Mouse (Mus musculus) neural tube, embryonic 13.5 days (tissue): Measurements from ENCODE around the gene Cdk12. TPM values are rescaled to one million over a fixed set of nuclear protein-coding genes. Genes with fewer than 3 reads are reported as not detected.
"Not testable (repeated sequence)": the region's sequence is repeated elsewhere in the genome, so short reads cannot be mapped to it uniquely, and the experiment has no call there.

Experiments used
- ATAC-seq: fragments of 200-750 bp; cut with Nextera tagmentation; 2 replicates; pipeline ENCODE4 v1.8.0; 2017; ENCODE audit warnings: low read depth, mild to moderate bottlenecking, moderate TSS enrichment, moderate library complexity
- H3K27ac ChIP-seq: fragments of 300-500 bp; sonication (generic); replicated peaks from 2 replicates; pipeline ENCODE4 v1.5.1; 2015; ENCODE audit warnings: moderate library complexity, mild to moderate bottlenecking, inconsistent platforms
- H3K27me3 ChIP-seq: fragments of 300-500 bp; sonication (generic); 2 replicates; pipeline ENCODE4 v1.6.1; 2015; ENCODE audit warnings: mild to moderate bottlenecking, inconsistent platforms
- H3K36me3 ChIP-seq: fragments of 300-500 bp; sonication (generic); 2 replicates; pipeline ENCODE4 v1.6.1; 2015; ENCODE audit warnings: mild to moderate bottlenecking, inconsistent platforms
- H3K4me1 ChIP-seq: fragments of 300-500 bp; sonication (generic); replicated peaks from 2 replicates; pipeline ENCODE4 v1.6.1; 2015; ENCODE audit warnings: inconsistent platforms
- H3K4me2 ChIP-seq: fragments of 300-500 bp; sonication (generic); 2 replicates; pipeline ENCODE4 v1.6.1; 2015; ENCODE audit warnings: inconsistent platforms, mild to moderate bottlenecking, moderate library complexity
- H3K4me3 ChIP-seq: fragments of 300-500 bp; sonication (generic); 2 replicates; pipeline ENCODE4 v1.5.1; 2015; ENCODE audit warnings: mild to moderate bottlenecking, inconsistent platforms
- H3K9ac ChIP-seq: fragments of 300-500 bp; sonication (generic); 2 replicates; pipeline ENCODE4 v1.6.1; 2015; ENCODE audit warnings: moderate library complexity, mild to moderate bottlenecking, inconsistent platforms
- H3K9me3 ChIP-seq: fragments of 300-500 bp; sonication (generic); 2 replicates; pipeline ENCODE4 v1.6.1; 2016; ENCODE audit warnings: inconsistent platforms
- WGBS: fragments of 180-500 bp; shearing (Covaris S2); methylation state at CpG from one replicate; pipeline ENCODE4 v1.1.7; 2015; 5-methylcytosine and 5-hydroxymethylcytosine counted together
- polyA plus RNA-seq: library from polyadenylated mRNA; unstranded; fragments of >200 nt; fragmentation: Nextera tagmentation; extraction: Ambion mirVana; gene quantifications from 2 replicates; pipeline ENCODE4 v1.2.1, GENCODE M21; 2015

Cdk12 gene
- polyA plus RNA-seq, 1 experiment from 2014 or later = 9.6 TPM

DNA sequence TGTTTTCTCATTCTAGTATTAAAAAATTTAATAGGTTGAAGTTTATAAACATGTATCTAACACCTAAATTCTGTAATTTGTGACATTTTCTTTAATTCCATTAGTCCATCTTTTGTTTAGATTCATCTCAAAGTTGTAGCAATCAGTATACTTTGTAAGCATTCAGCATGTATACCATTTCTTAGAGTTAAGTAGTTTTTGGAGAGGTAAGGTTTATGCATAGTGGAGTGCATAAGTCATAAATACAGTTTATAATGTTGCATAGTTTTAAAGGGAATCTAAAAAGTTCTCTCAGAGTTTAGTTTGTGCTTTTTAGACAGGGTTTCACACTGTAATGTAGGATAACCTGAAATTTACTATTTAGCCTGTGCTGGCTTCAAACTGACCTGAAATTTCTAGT, 2.6 kb downstream of the Cdk12 start:
- H3K9ac ChIP-seq = peak overlapping the region; percentile 26; the same call in 1 of the 2 replicates
- no peak overlapping the region for H3K27ac ChIP-seq
- H3K4me2 ChIP-seq = peak overlapping the region; percentile 96
- no peaks in the 10 kb centered on the region for H3K27me3 ChIP-seq
- no peaks in the 10 kb centered on the region for H3K9me3 ChIP-seq
- peaks cover 42% of the 10 kb centered on the region for H3K4me1 ChIP-seq
- peak overlapping the region; percentile 24 for H3K4me3 ChIP-seq
- ATAC-seq = no peak
- H3K36me3 ChIP-seq = peaks cover 26% of the 10 kb centered on the region

DNA sequence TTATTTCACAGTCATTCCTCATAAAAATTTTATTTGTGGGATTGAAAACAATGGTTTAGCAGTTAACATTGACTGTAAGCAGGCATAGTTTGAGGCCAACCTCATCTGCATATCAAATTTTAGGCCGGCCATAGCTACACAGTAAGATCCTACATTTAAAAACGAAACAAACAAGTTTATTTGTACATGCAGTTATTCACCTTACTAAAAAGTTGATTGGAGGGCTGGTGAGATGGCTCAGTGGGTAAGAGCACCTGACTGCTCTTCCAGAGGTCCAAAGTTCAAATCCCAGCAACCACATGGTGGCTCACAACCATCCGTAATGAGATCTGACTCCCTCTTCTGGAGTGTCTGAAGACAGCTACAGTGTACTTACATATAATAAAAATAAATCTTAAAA, 3.4 kb downstream of the Cdk12 start:
- H3K9me3 ChIP-seq, H3K9ac ChIP-seq, ATAC-seq, H3K27me3 ChIP-seq, H3K27ac ChIP-seq: not testable (repeated sequence)
- H3K4me2 ChIP-seq = peak overlapping the region; percentile 96
- peaks cover 34% of the 10 kb centered on the region for H3K36me3 ChIP-seq
- WGBS = 90% methylated on average over 3 of the region's 3 CpGs
- peaks cover 42% of the 10 kb centered on the region for H3K4me1 ChIP-seq
- peak overlapping the region; percentile 24 for H3K4me3 ChIP-seq

DNA sequence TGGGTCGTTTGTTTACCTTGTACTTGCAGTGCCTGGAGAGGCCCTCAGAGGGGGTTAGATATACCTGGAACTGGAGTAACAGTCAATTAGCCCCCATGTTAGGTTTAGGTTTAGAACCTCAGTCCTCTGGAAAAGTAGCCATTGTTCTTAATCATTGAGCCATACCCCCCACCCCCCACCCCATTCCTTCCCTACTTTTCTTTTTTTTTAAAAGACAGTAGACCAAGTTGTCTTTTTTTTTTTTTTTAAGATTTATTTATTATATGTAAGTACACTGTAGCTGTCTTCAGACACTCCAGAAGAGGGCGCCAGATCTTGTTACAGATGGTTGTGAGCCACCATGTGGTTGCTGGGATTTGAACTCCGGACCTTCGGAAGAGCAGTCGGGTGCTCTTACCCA, 6.8 kb downstream of the Cdk12 start:
- not testable (repeated sequence) for H3K9me3 ChIP-seq, H3K27ac ChIP-seq, H3K9ac ChIP-seq, ATAC-seq, H3K4me2 ChIP-seq, H3K27me3 ChIP-seq, H3K4me3 ChIP-seq
- H3K4me1 ChIP-seq = peaks cover 30% of the 10 kb centered on the region
- peaks cover 59% of the 10 kb centered on the region for H3K36me3 ChIP-seq
- WGBS = 91% methylated on average over 4 of the region's 5 CpGs

DNA sequence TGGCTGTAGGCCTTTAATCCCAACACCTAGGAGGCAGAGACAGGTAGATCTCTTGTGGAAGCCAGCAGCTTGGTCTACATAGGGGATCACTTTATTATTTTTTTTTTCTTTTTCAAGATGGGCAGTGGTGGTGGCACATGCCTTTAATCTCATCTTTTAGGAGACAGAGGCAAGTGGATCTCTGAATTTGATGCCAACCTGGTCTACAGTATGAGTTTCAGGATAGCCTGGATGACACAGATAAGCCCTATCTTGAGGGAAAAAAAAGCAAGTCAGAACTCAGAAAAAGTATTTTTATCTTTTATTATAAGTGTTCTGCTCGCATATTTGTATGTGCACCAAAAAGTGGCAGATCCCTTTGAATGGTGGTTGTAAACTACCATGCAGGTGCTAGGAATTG, 10.5 kb downstream of the Cdk12 start:
- H3K4me1 ChIP-seq = peaks cover 2% of the 10 kb centered on the region; the same call in 1 of the 2 replicates
- no peak for ATAC-seq
- H3K27ac ChIP-seq = no peak overlapping the region
- no peaks in the 10 kb centered on the region for H3K9me3 ChIP-seq
- peaks cover 69% of the 10 kb centered on the region for H3K36me3 ChIP-seq
- WGBS = 89% methylated on average over 1 of the region's 1 CpGs
- no peak overlapping the region for H3K4me3 ChIP-seq
- no peak overlapping the region for H3K4me2 ChIP-seq
- H3K9ac ChIP-seq = no peak overlapping the region
- no peaks in the 10 kb centered on the region for H3K27me3 ChIP-seq

DNA sequence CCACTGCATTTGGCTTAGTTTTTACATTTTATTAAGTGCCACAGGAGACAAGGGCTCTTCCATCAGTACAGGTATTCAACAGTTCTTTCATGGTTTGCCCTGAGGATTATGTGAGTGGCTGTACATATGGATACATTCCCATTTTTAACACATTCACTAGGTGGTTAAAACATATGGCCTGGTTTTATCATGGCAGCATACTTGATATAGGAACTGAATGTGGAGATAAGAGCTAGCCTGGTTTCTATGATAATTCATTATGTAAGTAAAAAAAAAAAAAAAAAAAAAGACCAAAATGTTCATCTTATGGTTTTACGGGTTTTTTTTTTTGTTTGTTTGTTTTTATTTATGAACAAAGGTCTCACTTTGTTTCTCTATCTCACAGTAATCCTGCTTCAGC, 23.5 kb downstream of the Cdk12 start:
- no peak for ATAC-seq
- H3K36me3 ChIP-seq = peaks cover 80% of the 10 kb centered on the region
- no peaks in the 10 kb centered on the region for H3K27me3 ChIP-seq
- no peak overlapping the region for H3K27ac ChIP-seq
- 94% methylated on average over 1 of the region's 1 CpGs for WGBS
- no peaks in the 10 kb centered on the region for H3K4me1 ChIP-seq
- H3K4me3 ChIP-seq = no peak overlapping the region
- no peak overlapping the region for H3K9ac ChIP-seq
- no peak overlapping the region for H3K4me2 ChIP-seq
- H3K9me3 ChIP-seq = no peaks in the 10 kb centered on the region

DNA sequence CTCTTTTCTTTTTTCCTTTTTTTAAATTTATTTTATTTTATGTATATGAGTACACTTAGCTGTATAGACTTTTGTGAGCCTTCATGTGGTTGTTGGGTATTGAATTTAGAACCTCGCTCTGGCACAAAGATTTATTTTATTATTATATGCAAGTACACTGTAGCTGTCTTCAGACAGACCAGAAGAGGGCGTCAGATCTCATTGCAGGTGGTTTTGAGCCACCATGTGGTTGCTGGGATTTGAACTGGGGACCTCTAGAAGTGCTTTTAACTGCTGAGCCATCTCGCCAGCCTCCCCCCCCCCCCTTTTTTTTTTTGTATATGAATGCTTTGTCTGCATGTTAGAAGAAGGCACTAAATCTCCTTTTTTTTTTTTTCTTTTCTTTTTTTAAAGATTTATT, 35.6 kb downstream of the Cdk12 start:
- peaks cover 76% of the 10 kb centered on the region for H3K36me3 ChIP-seq

DNA sequence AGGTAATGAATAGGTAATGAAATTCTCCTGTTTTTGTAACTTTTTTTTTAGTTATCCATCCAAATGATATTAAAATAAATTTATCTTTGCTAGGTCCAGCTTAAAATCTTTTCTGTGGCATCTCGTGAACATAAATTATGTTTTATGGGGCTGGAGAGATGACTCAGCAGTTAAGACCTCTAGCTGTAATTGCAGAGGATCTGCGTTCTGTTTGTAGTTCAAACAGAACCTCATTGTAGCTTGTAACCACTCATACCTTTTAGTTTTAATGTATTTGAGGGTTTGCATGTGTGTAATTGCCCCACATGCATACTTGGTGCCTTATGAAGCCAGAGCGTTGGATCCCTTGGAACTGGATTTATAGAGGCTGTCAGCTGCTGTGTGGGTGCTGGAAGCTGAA, 36.1 kb downstream of the Cdk12 start:
- Histone ChIP-seq H3K27ac (no peak overlapping the region), H3K4me2 (no peak overlapping the region), H3K9me3 (no peaks in the 10 kb centered on the region), H3K4me3 (no peak overlapping the region), H3K4me1 (no peaks in the 10 kb centered on the region), H3K9ac (no peak overlapping the region), H3K27me3 (no peaks in the 10 kb centered on the region), H3K36me3 (peaks cover 78% of the 10 kb centered on the region)
- WGBS = 86% methylated on average over 3 of the region's 3 CpGs
- no peak for ATAC-seq

More for the DNA sequence above, 35.6 kb downstream of the Cdk12 start:
- Histone ChIP-seq H3K4me3 (no peak overlapping the region), H3K4me2 (no peak overlapping the region), H3K4me1 (no peaks in the 10 kb centered on the region), H3K27me3 (no peaks in the 10 kb centered on the region), H3K27ac (no peak overlapping the region), H3K9me3 (no peaks in the 10 kb centered on the region), H3K9ac (no peak overlapping the region)
- WGBS = 83% methylated on average over 2 of the region's 3 CpGs
- no peak for ATAC-seq

GRCm38 (mm10) chr11:98242910-98243309, 40.1 kb downstream of the Cdk12 start:
- H3K9me3 ChIP-seq, H3K4me3 ChIP-seq, H3K4me2 ChIP-seq, H3K4me1 ChIP-seq, H3K9ac ChIP-seq, H3K27ac ChIP-seq, H3K27me3 ChIP-seq, ATAC-seq: not testable (repeated sequence)
- 76% methylated on average over 3 of the region's 3 CpGs for WGBS
- peaks cover 79% of the 10 kb centered on the region for H3K36me3 ChIP-seq

GRCm38 (mm10) chr11:98244415-98244814, 41.6 kb downstream of the Cdk12 start:
- H3K4me2 ChIP-seq = no peak overlapping the region
- no peak overlapping the region for H3K4me3 ChIP-seq
- no peak overlapping the region for H3K9ac ChIP-seq
- no peak for ATAC-seq
- H3K9me3 ChIP-seq = no peaks in the 10 kb centered on the region
- H3K36me3 ChIP-seq = peaks cover 65% of the 10 kb centered on the region
- 94% methylated on average over 3 of the region's 3 CpGs for WGBS
- no peak overlapping the region for H3K27ac ChIP-seq
- H3K4me1 ChIP-seq = no peaks in the 10 kb centered on the region
- H3K27me3 ChIP-seq = no peaks in the 10 kb centered on the region

- 83% methylated on average over 1 of the region's 1 CpGs for WGBS
- Histone ChIP-seq H3K4me2 (no peak overlapping the region), H3K9me3 (no peaks in the 10 kb centered on the region), H3K4me3 (no peak overlapping the region), H3K27me3 (no peaks in the 10 kb centered on the region), H3K27ac (no peak overlapping the region), H3K9ac (no peak overlapping the region), H3K36me3 (peaks cover 56% of the 10 kb centered on the region), H3K4me1 (no peaks in the 10 kb centered on the region)
- ATAC-seq = no peak
Measured at GRCm38 (mm10) chr11:98247325-98247724, 44.5 kb downstream of the Cdk12 start.

DNA sequence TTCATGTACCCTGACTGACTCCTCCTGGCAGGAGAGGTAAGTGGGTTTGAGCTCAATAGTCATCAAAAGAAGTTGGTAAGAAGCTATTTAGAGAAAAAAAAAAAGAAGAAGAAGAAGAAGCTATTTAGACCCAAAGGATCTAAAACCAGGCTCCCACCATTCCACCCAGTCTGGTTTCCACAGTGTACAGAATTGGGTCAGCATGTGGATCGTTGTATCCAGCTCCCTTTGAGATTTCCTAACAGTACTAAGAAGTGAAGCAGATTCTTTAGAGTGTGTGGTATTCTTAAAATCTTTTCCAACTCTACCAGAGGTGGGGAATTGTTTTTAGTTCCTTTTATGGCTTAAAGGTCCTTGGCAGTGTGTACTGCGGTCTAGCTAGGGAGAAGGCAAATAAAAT, 50.9 kb downstream of the Cdk12 start:
- H3K27ac ChIP-seq = no peak overlapping the region
- no peak overlapping the region for H3K4me2 ChIP-seq
- H3K27me3 ChIP-seq = no peaks in the 10 kb centered on the region
- no peak overlapping the region for H3K4me3 ChIP-seq
- no peaks in the 10 kb centered on the region for H3K4me1 ChIP-seq
- peaks cover 16% of the 10 kb centered on the region for H3K36me3 ChIP-seq
- H3K9ac ChIP-seq = no peak overlapping the region
- no peak for ATAC-seq
- WGBS = 92% methylated on average over 2 of the region's 2 CpGs
- no peaks in the 10 kb centered on the region for H3K9me3 ChIP-seq

- ATAC-seq = peak; percentile 59
Measured at GRCm38 (mm10) chr11:98260706-98261479, 58.0 kb downstream of the Cdk12 start.

DNA sequence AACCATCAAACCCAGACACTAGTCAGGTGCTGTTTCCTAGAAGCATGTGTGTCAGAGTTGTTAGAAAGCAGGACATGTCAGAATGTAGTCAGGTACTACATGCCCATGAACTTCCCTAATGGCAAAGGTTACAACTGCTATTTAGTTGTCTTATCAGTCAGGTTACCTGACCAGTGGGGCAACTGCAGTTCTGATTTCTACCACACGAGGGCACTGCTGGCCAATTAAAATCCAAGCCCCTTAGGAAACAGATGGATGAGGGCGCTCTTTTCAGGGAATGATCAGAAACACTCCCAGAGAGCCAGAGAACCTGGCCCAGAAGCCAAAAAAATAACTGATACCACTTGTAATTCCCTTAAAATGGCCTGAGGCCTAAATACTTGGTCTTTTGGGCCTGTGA, 62.2 kb downstream of the Cdk12 start:
- no peak overlapping the region for H3K4me2 ChIP-seq
- no peak for ATAC-seq
- peaks cover 33% of the 10 kb centered on the region for H3K36me3 ChIP-seq
- H3K4me1 ChIP-seq = peaks cover 43% of the 10 kb centered on the region
- no peaks in the 10 kb centered on the region for H3K9me3 ChIP-seq
- 2% methylated on average over 2 of the region's 2 CpGs for WGBS
- H3K27me3 ChIP-seq = no peaks in the 10 kb centered on the region; the same call in 1 of the 2 replicates
- peak overlapping the region; percentile 49; the same call in 1 of the 2 replicates for H3K27ac ChIP-seq
- H3K9ac ChIP-seq = no peak overlapping the region
- H3K4me3 ChIP-seq = no peak overlapping the region

More at GRCm38 (mm10) chr11:98260706-98261479, 58.0 kb downstream of the Cdk12 start:
- Histone ChIP-seq H3K27ac (peak overlapping the region; percentile 52), H3K4me1 (peaks cover 28% of the 10 kb centered on the region), H3K9ac (0 out of 2 replicates have a peak overlapping the region, but pooled peaks have one; percentile 9), H3K9me3 (no peaks in the 10 kb centered on the region), H3K36me3 (peaks cover 12% of the 10 kb centered on the region), H3K4me3 (no peak overlapping the region), H3K4me2 (no peak overlapping the region), H3K27me3 (no peaks in the 10 kb centered on the region)
- WGBS = 23% methylated on average over 8 of the region's 8 CpGs
